Mouse (Mus musculus): ENCODE results near the gene Nebl.
"Not testable (repeated sequence)": the region's sequence is repeated elsewhere in the genome, so short reads cannot be mapped to it uniquely, and the experiment has no call there.

Gene Nebl

GRCm38 (mm10) chr2:17295257-17295656 is 436.0 kb downstream of the Nebl start:
- intact Hi-C loops (cut with DNase I) = not testable (repeated sequence)

Small RNA genes lying within 50 kb of the gene (microRNA-seq; reads per million reads assigned to microRNA genes)
- 0 reads per million in 2 experiments for gene Mir6419

All from adrenal gland (tissue).